Mouse (Mus musculus): ENCODE measurements at regions not wholly inside any gene's neighbourhood (a gene's known extent, or its start where the extent isn't known, plus 50 kb on each side); places are given as distances from the start of the nearest gene placed in this dataset.
"Not testable (repeated sequence)": the region's sequence is repeated elsewhere in the genome, so short reads cannot be mapped to it uniquely, and the experiment has no call there.

DNA sequence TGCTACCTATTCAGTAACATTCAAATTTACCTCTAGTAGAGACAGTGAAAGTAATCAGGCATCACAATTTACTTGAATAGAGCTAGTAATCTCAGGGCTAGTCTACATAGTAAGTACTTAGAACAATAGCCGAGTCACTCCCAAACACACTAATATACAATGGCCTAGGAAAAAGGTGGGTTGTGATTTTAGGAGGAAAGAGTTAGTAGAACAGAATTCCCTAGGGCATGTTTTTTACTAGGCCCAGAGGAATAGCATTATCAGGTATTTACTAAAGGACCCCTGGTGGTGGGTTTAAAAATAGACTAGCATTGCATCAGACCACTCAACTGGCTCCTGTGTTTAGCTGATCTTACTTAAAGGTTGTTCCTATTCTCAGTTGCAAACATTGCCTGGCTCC lies 535.8 kb downstream of the Mat2b start:
- not testable (repeated sequence) for H3K27me3 ChIP-seq (ENCODE audit: control insufficient read depth, insufficient read depth, low read length); H3K4me2 ChIP-seq (replicated peaks); H3K9me3 ChIP-seq (ENCODE audit: control insufficient read depth, low read length); H3K27ac ChIP-seq; H3K4me3 ChIP-seq (replicated peaks; ENCODE audit: low read length); H3K9ac ChIP-seq; DNase-seq (ENCODE audit: low spot score); H3K36me3 ChIP-seq (replicated peaks; ENCODE audit: control insufficient read depth, insufficient read depth); ATAC-seq (ENCODE audit: low FRiP score); H3K4me1 ChIP-seq (replicated peaks; ENCODE audit: control insufficient read depth, insufficient read depth, low read length)
- WGBS = 94% methylated on average over 1 of the region's 1 CpGs

DNA sequence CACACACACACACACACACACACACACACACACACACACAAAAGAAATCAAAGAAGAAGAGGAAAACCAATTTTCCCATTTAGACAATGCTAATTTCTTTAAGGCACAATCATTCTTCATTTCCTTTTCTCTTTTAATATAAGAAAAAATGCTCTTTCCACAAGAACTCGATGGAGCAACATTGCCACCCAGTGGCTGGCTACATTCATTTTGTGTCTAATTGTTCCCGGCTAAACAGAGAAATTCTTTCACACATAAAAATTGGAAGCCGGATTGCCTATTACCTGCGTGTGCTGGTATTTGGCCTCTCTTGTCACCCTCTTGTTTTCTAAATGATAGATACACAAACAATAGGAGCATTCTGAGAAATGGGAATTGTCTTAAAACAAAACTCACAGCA lies 545.7 kb downstream of the Mat2b start:
- Histone ChIP-seq H3K4me2 (replicated peaks) (peak overlapping the region; percentile 0; the same call in 1 of the 2 replicates), H3K4me3 (replicated peaks; ENCODE audit: low read length) (no peak overlapping the region), H3K4me1 (replicated peaks; ENCODE audit: control insufficient read depth, insufficient read depth, low read length) (0 out of 2 replicates have a peak, but pooled peaks cover 4% of the 10 kb centered on the region), H3K36me3 (replicated peaks; ENCODE audit: control insufficient read depth, insufficient read depth) (no peaks in the 10 kb centered on the region), H3K9ac (no peak overlapping the region), H3K27ac (peak overlapping the region; percentile 54; the same call in 1 of the 2 replicates), H3K9me3 (ENCODE audit: control insufficient read depth, low read length) (no peaks in the 10 kb centered on the region), H3K27me3 (ENCODE audit: control insufficient read depth, insufficient read depth, low read length) (no peaks in the 10 kb centered on the region)
- no peak for ATAC-seq (ENCODE audit: low FRiP score)
- DNase-seq (ENCODE audit: low spot score) = peak; percentile 95
- 8% methylated on average over 4 of the region's 4 CpGs for WGBS

DNA sequence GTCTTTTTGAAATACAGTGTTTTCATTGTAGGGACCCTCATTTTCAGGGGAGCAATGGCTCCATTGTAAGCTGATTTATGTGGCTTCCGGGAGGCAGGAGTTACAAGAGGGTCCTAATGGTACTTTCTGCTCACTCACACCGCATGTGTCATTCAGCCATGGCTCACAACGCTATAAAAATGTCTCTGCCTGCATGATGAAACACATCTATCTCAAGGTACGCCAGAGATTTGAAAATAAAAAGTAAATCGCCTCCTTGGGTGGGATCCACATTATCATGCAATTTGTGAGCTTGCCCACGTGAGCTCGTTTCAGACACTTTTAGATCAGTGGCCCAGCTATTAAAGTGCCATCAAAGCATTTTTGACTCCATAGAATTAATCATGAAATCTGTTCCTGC lies 557.2 kb downstream of the Mat2b start:
- H3K27me3 ChIP-seq (ENCODE audit: control insufficient read depth, insufficient read depth, low read length) = no peaks in the 10 kb centered on the region
- H3K27ac ChIP-seq = no peak overlapping the region

DNA sequence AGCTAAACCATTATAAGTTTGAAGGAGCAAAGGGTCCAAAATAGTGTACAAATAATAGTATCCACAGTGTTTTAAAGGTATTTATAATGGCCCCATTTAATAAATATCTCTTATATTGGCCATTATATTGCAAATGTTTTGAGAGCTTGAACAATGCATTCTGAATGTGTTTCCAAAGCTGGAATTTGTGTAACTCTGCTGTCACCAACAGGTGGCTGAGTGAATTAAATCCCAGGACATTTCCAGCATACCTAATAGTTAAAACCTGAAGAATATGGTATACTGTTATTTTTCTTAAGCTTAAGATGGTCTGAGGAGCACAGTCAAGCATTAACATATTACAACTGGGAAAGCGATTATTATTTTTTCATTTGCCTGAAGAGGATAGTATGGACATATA lies 592.4 kb downstream of the Mat2b start:
- Histone ChIP-seq H3K9ac (no peak overlapping the region), H3K4me3 (replicated peaks; ENCODE audit: low read length) (no peak overlapping the region), H3K27ac (no peak overlapping the region), H3K9me3 (ENCODE audit: control insufficient read depth, low read length) (no peaks in the 10 kb centered on the region), H3K36me3 (replicated peaks; ENCODE audit: control insufficient read depth, insufficient read depth) (no peaks in the 10 kb centered on the region), H3K4me2 (replicated peaks) (no peak overlapping the region), H3K4me1 (replicated peaks; ENCODE audit: control insufficient read depth, insufficient read depth, low read length) (no peaks in the 10 kb centered on the region), H3K27me3 (ENCODE audit: control insufficient read depth, insufficient read depth, low read length) (no peaks in the 10 kb centered on the region)
- DNase-seq (ENCODE audit: low spot score) (no peak), ATAC-seq (ENCODE audit: low FRiP score) (no peak)
- WGBS = 96% methylated on average over 1 of the region's 1 CpGs

More for the DNA sequence above, 557.2 kb downstream of the Mat2b start:
- Histone ChIP-seq H3K9ac (no peak overlapping the region), H3K9me3 (ENCODE audit: control insufficient read depth, low read length) (0 out of 2 replicates have a peak, but pooled peaks cover 3% of the 10 kb centered on the region), H3K4me3 (replicated peaks; ENCODE audit: low read length) (no peak overlapping the region), H3K4me2 (replicated peaks) (no peak overlapping the region), H3K4me1 (replicated peaks; ENCODE audit: control insufficient read depth, insufficient read depth, low read length) (no peaks in the 10 kb centered on the region), H3K36me3 (replicated peaks; ENCODE audit: control insufficient read depth, insufficient read depth) (no peaks in the 10 kb centered on the region)
- WGBS = 54% methylated on average over 7 of the region's 7 CpGs
- ATAC-seq (ENCODE audit: low FRiP score) (no peak), DNase-seq (ENCODE audit: low spot score) (no peak)

DNA sequence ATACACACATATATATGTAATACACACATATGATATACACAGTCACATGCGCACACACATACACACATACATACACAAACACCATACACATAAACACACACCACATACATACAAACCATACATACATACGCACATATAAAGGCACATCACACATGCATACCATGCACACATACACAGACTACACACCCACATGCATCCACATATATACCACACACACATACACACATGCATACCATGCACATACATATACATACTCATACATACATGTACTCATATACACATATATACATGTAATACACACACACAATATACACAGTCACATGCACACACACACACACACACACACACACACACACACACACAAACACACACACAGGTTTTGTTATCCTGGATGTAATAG lies 620.7 kb downstream of the Mat2b start:
- Histone ChIP-seq H3K4me3 (replicated peaks; ENCODE audit: low read length) (no peak overlapping the region), H3K36me3 (replicated peaks; ENCODE audit: control insufficient read depth, insufficient read depth) (no peaks in the 10 kb centered on the region), H3K9ac (no peak overlapping the region), H3K4me1 (replicated peaks; ENCODE audit: control insufficient read depth, insufficient read depth, low read length) (no peaks in the 10 kb centered on the region), H3K4me2 (replicated peaks) (no peak overlapping the region), H3K9me3 (ENCODE audit: control insufficient read depth, low read length) (no peaks in the 10 kb centered on the region), H3K27ac (no peak overlapping the region), H3K27me3 (ENCODE audit: control insufficient read depth, insufficient read depth, low read length) (no peaks in the 10 kb centered on the region)
- ATAC-seq (ENCODE audit: low FRiP score) (no peak), DNase-seq (ENCODE audit: low spot score) (no peak)
- 95% methylated on average over 2 of the region's 2 CpGs for WGBS

DNA sequence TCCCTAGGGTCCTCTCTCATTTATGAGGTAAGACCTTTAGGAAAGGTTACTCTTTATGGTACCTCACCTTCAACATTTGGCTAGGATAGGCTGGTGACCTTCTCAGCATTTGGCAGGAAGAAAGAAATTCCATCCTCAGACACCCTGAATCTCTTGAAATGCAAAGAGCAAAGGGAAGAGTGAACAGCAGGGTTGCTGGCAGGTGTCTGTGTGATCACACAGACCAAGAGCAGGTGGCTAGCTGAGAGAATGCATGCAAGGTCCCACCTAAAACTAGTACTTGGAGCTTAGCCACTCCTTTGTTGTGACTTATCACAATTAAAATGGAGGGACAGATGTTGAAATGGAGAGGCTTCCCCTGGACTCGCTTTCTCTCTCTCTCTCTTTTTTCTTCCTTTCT lies 644.5 kb downstream of the Mat2b start:
- 59% methylated on average over 1 of the region's 1 CpGs for WGBS
- ATAC-seq (ENCODE audit: low FRiP score) = no peak

DNA sequence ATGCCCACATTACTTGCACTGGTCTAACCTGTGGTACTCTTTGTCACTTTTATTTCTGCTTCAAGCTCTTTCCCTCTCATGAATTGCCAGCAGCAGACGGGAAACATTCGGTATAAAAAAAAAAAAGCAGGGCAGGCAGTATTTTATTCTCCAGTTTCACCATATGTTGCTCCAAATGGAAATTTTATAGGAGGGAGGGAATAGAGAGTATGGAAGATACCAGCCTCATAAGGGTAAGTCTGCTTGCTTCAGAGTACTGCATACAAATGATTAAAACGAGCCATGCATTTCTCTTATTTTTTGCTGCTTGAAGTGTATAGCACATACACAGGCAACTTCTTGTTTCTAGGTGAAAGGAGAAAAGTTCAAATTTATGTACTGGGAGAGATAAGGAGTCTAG lies 667.5 kb downstream of the Mat2b start:
- H3K9ac ChIP-seq = no peak overlapping the region
- H3K36me3 ChIP-seq (replicated peaks; ENCODE audit: control insufficient read depth, insufficient read depth) = no peaks in the 10 kb centered on the region
- no peak for ATAC-seq (ENCODE audit: low FRiP score)
- no peaks in the 10 kb centered on the region for H3K27me3 ChIP-seq (ENCODE audit: control insufficient read depth, insufficient read depth, low read length)
- 85% methylated on average over 3 of the region's 3 CpGs for WGBS
- H3K4me3 ChIP-seq (replicated peaks; ENCODE audit: low read length) = no peak overlapping the region
- no peak overlapping the region for H3K4me2 ChIP-seq (replicated peaks)
- H3K27ac ChIP-seq = no peak overlapping the region
- H3K9me3 ChIP-seq (ENCODE audit: control insufficient read depth, low read length) = no peaks in the 10 kb centered on the region
- peaks cover 3% of the 10 kb centered on the region; the same call in 1 of the 2 replicates for H3K4me1 ChIP-seq (replicated peaks; ENCODE audit: control insufficient read depth, insufficient read depth, low read length)
- no peak for DNase-seq (ENCODE audit: low spot score)

More for the DNA sequence above, 644.5 kb downstream of the Mat2b start:
- Histone ChIP-seq H3K9me3 (ENCODE audit: control insufficient read depth, low read length) (no peaks in the 10 kb centered on the region), H3K27me3 (ENCODE audit: control insufficient read depth, insufficient read depth, low read length) (no peaks in the 10 kb centered on the region), H3K27ac (no peak overlapping the region), H3K36me3 (replicated peaks; ENCODE audit: control insufficient read depth, insufficient read depth) (no peaks in the 10 kb centered on the region), H3K9ac (no peak overlapping the region), H3K4me3 (replicated peaks; ENCODE audit: low read length) (no peak overlapping the region), H3K4me2 (replicated peaks) (no peak overlapping the region), H3K4me1 (replicated peaks; ENCODE audit: control insufficient read depth, insufficient read depth, low read length) (no peaks in the 10 kb centered on the region)
- no peak for DNase-seq (ENCODE audit: low spot score)

DNA sequence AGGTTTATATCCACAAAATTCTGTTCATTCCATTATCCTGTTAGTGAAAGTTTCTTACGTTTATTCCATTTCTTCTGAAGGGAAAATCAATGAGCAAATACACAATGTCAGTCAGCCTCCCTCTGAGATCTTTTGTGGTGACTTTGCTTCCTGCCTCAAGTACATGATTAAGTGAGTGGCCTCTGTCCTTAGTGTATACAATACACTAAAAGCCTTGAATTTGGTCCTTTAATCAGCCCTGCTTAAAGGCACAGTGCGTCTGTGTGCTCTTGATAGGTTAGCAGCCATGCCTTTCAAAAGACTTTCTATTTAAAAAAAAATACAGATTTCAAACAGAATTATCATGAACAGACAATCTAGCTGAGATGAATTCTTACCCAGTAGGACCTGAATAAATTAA lies 695.5 kb downstream of the Mat2b start:
- no peaks in the 10 kb centered on the region for H3K4me1 ChIP-seq (replicated peaks; ENCODE audit: control insufficient read depth, insufficient read depth, low read length)
- no peaks in the 10 kb centered on the region for H3K9me3 ChIP-seq (ENCODE audit: control insufficient read depth, low read length)
- no peaks in the 10 kb centered on the region for H3K36me3 ChIP-seq (replicated peaks; ENCODE audit: control insufficient read depth, insufficient read depth)
- WGBS = 29% methylated on average over 2 of the region's 2 CpGs
- H3K27ac ChIP-seq = no peak overlapping the region
- no peak for DNase-seq (ENCODE audit: low spot score)
- no peak for ATAC-seq (ENCODE audit: low FRiP score)
- H3K27me3 ChIP-seq (ENCODE audit: control insufficient read depth, insufficient read depth, low read length) = no peaks in the 10 kb centered on the region
- no peak overlapping the region for H3K4me2 ChIP-seq (replicated peaks)
- no peak overlapping the region for H3K4me3 ChIP-seq (replicated peaks; ENCODE audit: low read length)
- no peak overlapping the region for H3K9ac ChIP-seq

DNA sequence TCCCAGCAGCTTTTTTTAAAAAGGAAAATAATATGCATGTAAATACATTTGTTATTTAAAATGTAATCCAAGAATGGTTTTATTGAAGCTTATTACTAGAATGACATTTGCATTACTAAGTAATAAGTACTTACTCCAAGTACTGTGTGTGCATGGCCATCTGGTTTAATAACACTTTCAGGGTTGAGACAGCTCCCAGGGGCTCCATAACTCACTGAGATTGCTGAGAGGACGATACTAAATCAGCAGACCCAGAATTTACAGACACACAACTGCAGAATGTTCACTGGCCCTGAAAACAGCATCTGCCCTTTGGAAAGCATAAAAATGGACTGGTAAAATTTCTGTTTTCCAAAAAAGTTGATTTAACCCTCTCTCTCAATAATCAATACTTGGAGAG lies 696.4 kb downstream of the Mat2b start:
- no peak overlapping the region for H3K9ac ChIP-seq
- H3K4me2 ChIP-seq (replicated peaks) = no peak overlapping the region
- no peaks in the 10 kb centered on the region for H3K9me3 ChIP-seq (ENCODE audit: control insufficient read depth, low read length)
- no peaks in the 10 kb centered on the region for H3K36me3 ChIP-seq (replicated peaks; ENCODE audit: control insufficient read depth, insufficient read depth)
- ATAC-seq (ENCODE audit: low FRiP score) = no peak
- WGBS = 30% methylated on average over 1 of the region's 1 CpGs
- H3K27ac ChIP-seq = no peak overlapping the region
- no peak overlapping the region for H3K4me3 ChIP-seq (replicated peaks; ENCODE audit: low read length)
- no peaks in the 10 kb centered on the region for H3K4me1 ChIP-seq (replicated peaks; ENCODE audit: control insufficient read depth, insufficient read depth, low read length)
- no peak for DNase-seq (ENCODE audit: low spot score)
- no peaks in the 10 kb centered on the region for H3K27me3 ChIP-seq (ENCODE audit: control insufficient read depth, insufficient read depth, low read length)

DNA sequence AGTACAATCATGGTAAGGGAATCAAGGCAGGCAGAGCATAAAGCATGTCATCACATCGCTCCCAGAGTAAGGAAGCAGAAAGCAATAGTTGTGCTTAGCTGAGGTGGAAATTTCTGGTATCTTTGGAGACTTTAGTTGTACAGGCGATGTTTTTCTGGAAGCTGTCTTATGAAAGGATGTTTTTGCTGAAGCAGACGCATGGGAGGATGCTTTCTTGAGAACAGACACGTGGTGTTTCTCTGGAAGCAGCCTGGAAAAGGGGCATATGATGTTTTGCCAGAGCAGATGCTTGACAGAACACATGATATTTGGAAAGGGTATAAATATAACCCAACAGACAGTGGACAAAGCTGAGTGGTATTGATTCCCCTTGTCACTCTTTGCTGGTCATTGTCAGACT lies 722.4 kb downstream of the Mat2b start:
- no peak overlapping the region for H3K27ac ChIP-seq
- H3K36me3 ChIP-seq (replicated peaks; ENCODE audit: control insufficient read depth, insufficient read depth) = no peaks in the 10 kb centered on the region
- no peak overlapping the region for H3K9ac ChIP-seq
- WGBS = 80% methylated on average over 4 of the region's 4 CpGs
- ATAC-seq (ENCODE audit: low FRiP score) = no peak
- no peak for DNase-seq (ENCODE audit: low spot score)
- H3K4me1 ChIP-seq (replicated peaks; ENCODE audit: control insufficient read depth, insufficient read depth, low read length) = no peaks in the 10 kb centered on the region
- H3K9me3 ChIP-seq (ENCODE audit: control insufficient read depth, low read length) = no peaks in the 10 kb centered on the region
- H3K27me3 ChIP-seq (ENCODE audit: control insufficient read depth, insufficient read depth, low read length) = no peaks in the 10 kb centered on the region
- H3K4me3 ChIP-seq (replicated peaks; ENCODE audit: low read length) = no peak overlapping the region
- H3K4me2 ChIP-seq (replicated peaks) = no peak overlapping the region
